In genomic region chr13:31626991-31627625, GRCm38 (mm10) we compare ENCODE assay signal across 13 mouse cellular contexts. TPM values are rescaled to one million over a fixed set of nuclear protein-coding genes. Genes with fewer than 3 reads are reported as not detected.
DNase-seq lines count a peak whose midpoint lies in the region; ATAC-seq and TF ChIP-seq lines count a peak whose summit lies in the region.
"Had no signal": no experiment of that assay in that cellular context is flagged by ENCODE, and none has a peak within 500 bp of the region (broad histone marks: within the 10 kb centered on the region; RNA-seq: fewer than 3 reads in every experiment).

No protein-coding gene starts in this region.

- ATAC-seq in kidney, embryonic 15.5 days (replicated peaks; ENCODE audit: low FRiP score) = no peak
- no peak for ATAC-seq in hindbrain, postnatal 0 days
- no peak for ATAC-seq in neural tube, embryonic 13.5 days (ENCODE audit: low read depth)
- no peak for ATAC-seq in granulocyte monocyte progenitor cell, adult 5-6 weeks (replicated peaks; ENCODE audit: poor library complexity, severe bottlenecking)

- H3K27ac ChIP-seq in kidney, embryonic 15.5 days = no peak overlapping the region
- 0 out of 2 replicates have a peak overlapping the region, but pooled peaks have one; percentile 62 for H3K27ac ChIP-seq in hindbrain, postnatal 0 days
- peak overlapping the region; percentile 67; the same call in 1 of the 2 replicates for H3K27ac ChIP-seq in neural tube, embryonic 13.5 days (replicated peaks)

- H3K4me3 ChIP-seq in kidney, embryonic 15.5 days (replicated peaks) = peak overlapping the region; percentile 47
- peak overlapping the region; percentile 43 for H3K4me3 ChIP-seq in hindbrain, postnatal 0 days (ENCODE audit: low read length)
- peak overlapping the region; percentile 42 for H3K4me3 ChIP-seq in neural tube, embryonic 13.5 days

- WGBS in kidney, embryonic 15.5 days = 1% methylated on average over 24 of the region's 24 CpGs
- under 1% methylated on average over 24 of the region's 24 CpGs for WGBS in hindbrain, postnatal 0 days
- WGBS in neural tube, embryonic 13.5 days = 1% methylated on average over 24 of the region's 24 CpGs

- H3K36me3 ChIP-seq in kidney, embryonic 15.5 days = no peaks in the 10 kb centered on the region
- H3K36me3 ChIP-seq in hindbrain, postnatal 0 days (ENCODE audit: insufficient read depth, low read length) = no peaks in the 10 kb centered on the region
- H3K36me3 ChIP-seq in neural tube, embryonic 13.5 days = no peaks in the 10 kb centered on the region

- peaks cover 41% of the 10 kb centered on the region for H3K4me1 ChIP-seq in kidney, embryonic 15.5 days
- H3K4me1 ChIP-seq in hindbrain, postnatal 0 days (ENCODE audit: insufficient read depth, low read length) = 0 out of 2 replicates have a peak, but pooled peaks cover 9% of the 10 kb centered on the region
- H3K4me1 ChIP-seq in neural tube, embryonic 13.5 days (replicated peaks) = peaks cover 44% of the 10 kb centered on the region

- no peak for DNase-seq in kidney, postnatal 10 days
- peak; percentile 35 for DNase-seq in embryo, embryonic 9.5 days (ENCODE audit: extremely low spot score)
- DNase-seq in hindbrain, postnatal 0 days (ENCODE audit: low spot score) = no peak
- DNase-seq in frontal cortex, postnatal 10 days (ENCODE audit: low spot score in 2 of 2) = no peak
- DNase-seq in layer of hippocampus, adult 8-10 months (ENCODE audit: low spot score in 2 of 2) = no peak
- DNase-seq: cerebellum, adult 11-12 months; kidney, postnatal 14 days; thymus, postnatal 14 days had no signal

- H3K9me3 ChIP-seq in kidney, embryonic 15.5 days (replicated peaks) = no peaks in the 10 kb centered on the region
- no peaks in the 10 kb centered on the region for H3K9me3 ChIP-seq in hindbrain, postnatal 0 days (ENCODE audit: low read length)
- H3K9me3 ChIP-seq in neural tube, embryonic 13.5 days = no peaks in the 10 kb centered on the region

- peak overlapping the region; percentile 91 for H3K4me2 ChIP-seq in kidney, embryonic 15.5 days
- H3K4me2 ChIP-seq in hindbrain, postnatal 0 days (ENCODE audit: low read depth, low read length) = peak overlapping the region; percentile 64
- H3K4me2 ChIP-seq in neural tube, embryonic 13.5 days = peak overlapping the region; percentile 59

- peaks cover 100% of the 10 kb centered on the region for H3K27me3 ChIP-seq in kidney, embryonic 15.5 days
- H3K27me3 ChIP-seq in hindbrain, postnatal 0 days (ENCODE audit: insufficient read depth, low read length) = peaks cover 88% of the 10 kb centered on the region
- H3K27me3 ChIP-seq in neural tube, embryonic 13.5 days = peaks cover 100% of the 10 kb centered on the region

- no peak overlapping the region for H3K9ac ChIP-seq in kidney, embryonic 15.5 days
- H3K9ac ChIP-seq in hindbrain, postnatal 0 days (replicated peaks; ENCODE audit: low read length) = peak overlapping the region; percentile 38; the same call in 1 of the 2 replicates
- H3K9ac ChIP-seq in neural tube, embryonic 13.5 days = peak overlapping the region; percentile 59

- TF ChIP-seq CTCF in hindbrain, postnatal 0 days (IDR thresholded peaks at IDR 0.05; ENCODE audit: low read depth) = no peak

RNA-seq across cellular contexts. Expression of gene Foxf2, which starts 1.5 kb away (rescaled TPM):
- polyA plus RNA-seq in kidney, embryonic 15.5 days (2015; fragmentation: Nextera tagmentation; extraction: Ambion mirVana) = 0.24 and 0.27 TPM in 2 replicates
- 6.0 and 12.8 TPM in 2 replicates for total RNA-seq in hindbrain, postnatal 0 days (2014; rRNA removed)
- 4.4 and 5.5 TPM in 2 replicates for polyA plus RNA-seq in hindbrain, postnatal 0 days (2015; fragmentation: Nextera tagmentation; extraction: Ambion mirVana)
- polyA plus RNA-seq in neural tube, embryonic 13.5 days (2015; fragmentation: Nextera tagmentation; extraction: Ambion mirVana) = 5.0 and 5.5 TPM in 2 replicates
- 1 to 10 TPM; 3.6 to 4.8 (median 4.7) TPM for total RNA-seq in layer of hippocampus, adult 8-10 months (2022)
- total RNA-seq in granulocyte monocyte progenitor cell, adult 5-6 weeks (2014; fragmentation: Nextera tagmentation) = not detected in 2 replicates
- not detected in 2 replicates for total RNA-seq in granulocyte monocyte progenitor cell, adult 5-6 weeks (2017)
- total RNA-seq: MEL; monocyte, adult 5-6 weeks had no signal
